Mouse (Mus musculus) embryo, embryonic 10 days (tissue): ENCODE measurements around the gene Grid2.

Experiments used
- DNase-seq: peaks from one replicate; pipeline ENCODE4 v3.0.0-alpha.2; 2015; ENCODE audit warnings: low spot score

Gene Grid2

GRCm38 (mm10) chr6:63635970-63636369 lies 380.3 kb downstream of the Grid2 start:
- no peak for DNase-seq

GRCm38 (mm10) chr6:63659423-63659822 lies 403.7 kb downstream of the Grid2 start:
- DNase-seq: no peak

DNA sequence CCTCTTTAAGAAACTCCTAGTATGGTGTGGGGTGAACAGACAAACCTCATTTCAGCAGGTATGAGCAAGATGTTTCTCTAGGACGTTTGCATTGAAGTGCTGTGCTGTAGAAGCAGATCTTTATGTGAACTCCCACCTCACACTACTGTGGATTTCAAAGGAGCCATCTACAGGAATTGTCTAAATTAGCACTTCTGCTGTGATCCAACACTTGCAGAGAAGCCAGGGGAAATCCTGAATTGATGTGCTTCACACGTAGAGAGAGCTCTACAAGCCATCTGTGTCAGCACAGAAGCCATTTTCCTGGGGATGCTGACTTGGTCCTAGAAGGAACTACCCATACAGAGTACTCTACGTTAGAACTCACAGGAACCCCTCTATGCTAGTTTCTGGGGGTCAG lies 430.0 kb downstream of the Grid2 start:
- no peak for DNase-seq

DNA sequence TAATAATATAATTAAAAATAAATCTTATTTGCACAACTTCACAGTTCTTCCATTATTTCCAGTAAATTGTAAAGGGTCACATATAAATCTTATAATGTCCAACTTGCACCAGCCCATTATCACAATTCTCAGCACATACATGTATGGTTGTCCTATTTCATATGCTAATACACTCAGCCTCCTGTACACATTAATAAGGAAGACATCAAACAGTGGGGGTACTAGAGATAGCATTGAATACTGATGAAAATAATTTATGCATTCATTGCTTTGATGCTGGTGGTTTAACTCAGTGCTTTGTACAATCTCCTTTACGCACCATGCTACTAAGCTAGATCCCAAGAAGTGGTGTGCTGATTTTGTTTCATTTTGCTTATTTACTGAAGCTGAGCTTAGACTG lies 446.0 kb downstream of the Grid2 start:
- DNase-seq: no peak

GRCm38 (mm10) chr6:63733740-63734139 lies 478.1 kb downstream of the Grid2 start:
- peak; percentile 5 for DNase-seq

DNA sequence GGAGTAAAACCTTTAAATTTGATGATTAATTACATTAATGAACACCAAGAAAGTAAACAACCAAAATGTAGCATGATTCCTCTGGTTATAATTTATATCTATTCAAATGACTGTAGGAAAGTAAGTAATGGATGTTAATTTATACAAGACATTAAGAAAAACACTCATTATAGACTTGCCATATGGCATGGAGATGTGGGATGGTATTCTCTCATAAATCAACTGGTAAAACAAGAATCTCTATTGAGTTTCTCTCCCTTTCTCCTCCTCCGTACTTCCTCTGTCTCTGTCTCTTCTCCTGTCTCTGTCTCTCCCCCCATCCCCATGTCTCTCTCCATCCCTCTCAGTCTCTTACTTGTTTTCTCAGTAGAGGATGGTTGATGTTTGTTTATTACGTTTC lies 506.9 kb downstream of the Grid2 start:
- no peak for DNase-seq

- DNase-seq: no peak
Measured at GRCm38 (mm10) chr6:63794679-63795078, 539.0 kb downstream of the Grid2 start.

DNA sequence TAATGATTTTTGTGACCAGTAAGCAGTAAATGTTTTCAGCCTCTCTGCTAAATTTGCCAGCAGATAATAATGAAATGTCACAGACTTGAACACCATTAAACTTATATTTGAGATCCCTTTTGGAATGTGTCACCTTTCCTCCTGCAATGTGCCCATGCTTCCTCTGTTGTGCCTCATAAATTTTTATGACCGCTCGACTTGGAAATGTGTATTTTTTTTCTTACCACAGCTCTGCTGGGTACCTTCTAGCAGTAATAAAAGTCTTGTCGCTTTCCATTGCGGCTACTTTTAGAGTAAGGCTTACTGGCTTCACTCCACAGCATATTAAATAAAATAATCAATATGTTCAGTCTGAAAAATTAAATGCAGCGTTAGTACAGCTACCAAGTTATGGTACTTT lies 564.6 kb downstream of the Grid2 start:
- DNase-seq: no peak

GRCm38 (mm10) chr6:63862628-63863027 lies 607.0 kb downstream of the Grid2 start:
- DNase-seq: no peak

DNA sequence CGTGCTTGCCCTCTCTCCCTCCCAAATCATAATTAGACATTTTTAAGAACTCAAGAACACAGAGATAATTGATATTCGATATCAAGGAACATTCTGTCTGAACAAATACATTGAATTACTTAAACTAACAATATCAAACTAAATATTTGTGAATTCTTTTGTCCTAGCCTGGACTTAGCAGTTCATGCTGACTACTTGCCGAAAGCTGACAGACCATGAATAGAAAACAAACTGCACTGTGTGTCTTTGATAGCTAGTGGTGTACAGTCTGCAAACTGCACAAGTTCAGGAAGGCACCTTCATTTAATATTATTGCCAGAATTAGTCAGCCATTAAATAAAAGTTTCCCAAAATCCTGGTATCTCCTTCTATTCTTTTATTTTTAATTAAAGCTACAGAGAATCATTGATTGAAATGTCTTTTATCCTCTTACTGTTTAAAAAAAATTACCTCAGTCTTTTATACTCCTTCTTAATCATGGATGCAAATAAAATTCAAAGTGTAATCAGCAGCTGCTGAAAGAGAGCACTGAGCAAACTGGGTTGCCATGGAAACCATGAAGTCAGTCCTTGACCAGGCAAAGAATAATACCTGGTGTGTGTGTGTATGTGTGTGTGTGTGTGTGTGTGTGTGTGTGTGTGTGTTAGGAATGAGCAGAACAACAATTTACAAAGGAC lies 621.5 kb downstream of the Grid2 start:
- DNase-seq: peak; percentile 53

GRCm38 (mm10) chr6:63877765-63878345 lies 622.2 kb downstream of the Grid2 start:
- no peak for DNase-seq

GRCm38 (mm10) chr6:63894714-63895113 lies 639.0 kb downstream of the Grid2 start:
- DNase-seq: no peak

- DNase-seq: no peak
Measured at GRCm38 (mm10) chr6:63898171-63898570, 642.5 kb downstream of the Grid2 start.

DNA sequence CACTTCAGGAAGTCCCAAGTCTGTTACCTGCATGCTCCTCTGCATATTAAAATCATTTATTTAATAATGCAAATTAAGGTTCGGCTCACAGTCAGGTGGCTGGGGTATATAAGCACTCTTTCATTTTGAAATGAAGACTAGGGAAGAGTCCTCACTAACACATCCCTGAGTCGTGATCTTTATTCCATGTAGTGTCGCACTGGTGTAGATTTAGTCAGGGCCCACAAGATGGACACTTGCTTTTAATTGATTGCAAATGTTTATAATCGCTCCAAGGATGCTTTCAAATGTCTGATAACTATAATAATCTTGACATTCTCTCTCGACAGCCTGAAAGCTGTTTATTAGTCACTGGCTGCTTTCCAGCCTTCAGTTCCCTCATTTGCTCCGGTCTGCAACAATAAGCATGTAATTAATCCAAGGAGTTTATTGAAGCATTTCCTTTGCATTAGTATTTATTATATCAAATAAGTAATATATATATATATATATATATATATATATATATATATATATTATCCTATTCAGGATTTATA lies 661.4 kb downstream of the Grid2 start:
- no peak for DNase-seq

- no peak for DNase-seq
Measured at GRCm38 (mm10) chr6:63921951-63922350, 666.3 kb downstream of the Grid2 start.

- no peak for DNase-seq
Measured at GRCm38 (mm10) chr6:63931201-63931600, 675.5 kb downstream of the Grid2 start.

GRCm38 (mm10) chr6:63946721-63947120 lies 691.0 kb downstream of the Grid2 start:
- DNase-seq: no peak

DNA sequence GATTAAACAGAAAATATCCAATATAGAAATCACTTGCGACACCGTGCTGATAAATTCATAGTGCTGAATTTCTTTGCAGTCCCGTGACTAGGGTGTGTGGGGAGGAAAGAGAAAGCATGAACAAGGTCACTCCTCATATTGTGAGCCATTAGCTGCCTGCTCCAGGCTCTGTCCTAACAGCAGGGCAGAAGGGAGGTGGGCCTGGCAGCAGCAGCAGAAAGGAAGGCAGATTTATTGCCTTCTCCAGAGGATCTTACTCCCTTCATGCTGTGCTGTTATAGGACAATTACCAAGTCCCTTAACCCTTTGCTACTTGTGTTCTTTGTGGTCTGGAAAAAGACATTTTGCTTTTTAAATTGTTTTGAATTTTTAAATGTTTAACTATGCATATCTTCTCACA lies 708.1 kb downstream of the Grid2 start:
- peak; percentile 60 for DNase-seq

- no peak for DNase-seq
Measured at GRCm38 (mm10) chr6:63964269-63964668, 708.6 kb downstream of the Grid2 start.

GRCm38 (mm10) chr6:63964735-63965134 lies 709.1 kb downstream of the Grid2 start:
- no peak for DNase-seq

DNA sequence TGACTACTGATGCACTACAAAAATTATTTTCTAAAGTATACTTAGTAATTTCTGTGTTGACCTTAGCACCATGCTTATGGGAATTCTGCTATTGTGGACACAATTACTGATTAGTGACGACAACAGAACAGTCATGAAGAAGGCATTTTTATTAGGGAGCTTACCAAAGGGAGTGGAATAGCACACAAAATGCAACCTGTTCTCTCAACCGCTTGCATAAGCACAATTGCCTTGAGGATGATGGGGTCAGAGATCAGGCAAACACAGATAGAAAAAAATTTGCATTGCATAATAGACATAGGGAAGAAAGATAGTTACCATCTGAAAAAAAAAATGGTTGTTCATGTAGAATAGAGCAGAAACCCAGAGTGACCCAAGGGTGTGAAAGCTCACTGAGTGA lies 790.4 kb downstream of the Grid2 start:
- DNase-seq: peak; percentile 7

GRCm38 (mm10) chr6:64046732-64047131 lies 791.1 kb downstream of the Grid2 start:
- DNase-seq: no peak

- no peak for DNase-seq
Measured at GRCm38 (mm10) chr6:64047950-64048349, 792.3 kb downstream of the Grid2 start.

DNA sequence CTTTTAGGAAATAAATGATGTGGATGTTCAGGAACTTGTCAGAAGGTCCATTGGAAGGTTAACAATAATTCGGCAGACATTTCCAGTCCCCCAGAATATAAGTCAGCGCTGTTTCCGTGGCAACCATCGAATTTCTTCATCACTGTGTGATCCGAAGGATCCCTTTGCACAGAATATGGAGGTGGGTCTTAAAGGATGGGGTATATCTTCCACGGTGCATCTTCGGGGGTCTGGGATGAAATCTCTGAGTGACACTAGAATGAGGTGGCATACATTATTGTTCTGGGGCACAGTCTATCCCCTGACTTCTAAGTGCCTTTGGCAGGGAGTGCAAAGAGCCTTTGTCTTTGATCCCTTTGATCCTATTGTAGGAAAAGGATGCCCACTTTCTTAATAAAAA lies 808.2 kb downstream of the Grid2 start:
- no peak for DNase-seq
